Mouse (Mus musculus) heart, adult 8-10 months (tissue): ENCODE results near the gene Spdye4c. TPM values are rescaled to one million over a fixed set of nuclear protein-coding genes. Genes with fewer than 3 reads are reported as not detected.

Experiments
- DNase-seq: peaks from one replicate; pipeline ENCODE4 v3.0.0; 2022; ENCODE audit warnings: low spot score
- total RNA-seq, 4 experiments: library from RNA; stranded (reverse); gene quantifications; 2 replicates each; pipeline ENCODE4 v1.2.4; 2022

Gene Spdye4c
- not detected for total RNA-seq

DNA sequence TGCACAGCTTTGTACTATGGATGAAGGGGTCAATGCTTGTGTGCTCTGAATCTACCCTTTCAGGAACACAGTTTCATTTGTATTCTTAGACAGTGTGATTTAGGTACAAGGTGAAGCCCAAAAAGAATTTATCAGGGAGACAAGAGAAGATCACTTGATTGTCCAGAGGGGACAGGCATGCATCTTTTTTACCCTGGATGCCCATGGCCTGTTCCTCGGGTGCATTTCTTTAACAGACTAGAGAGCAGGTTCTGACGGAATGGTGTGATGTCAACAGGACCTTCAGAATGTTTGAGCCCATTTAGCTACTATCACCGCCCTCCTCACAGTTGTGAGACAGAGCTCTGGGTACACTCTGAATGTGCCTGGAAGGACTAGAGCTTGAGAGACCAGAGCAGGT is at the start of gene Spdye4c:
Gene Spdye4c (plus strand): TSS at position 301 of the 400 bp plus-strand sequence.
- DNase-seq, result no peak

DNA sequence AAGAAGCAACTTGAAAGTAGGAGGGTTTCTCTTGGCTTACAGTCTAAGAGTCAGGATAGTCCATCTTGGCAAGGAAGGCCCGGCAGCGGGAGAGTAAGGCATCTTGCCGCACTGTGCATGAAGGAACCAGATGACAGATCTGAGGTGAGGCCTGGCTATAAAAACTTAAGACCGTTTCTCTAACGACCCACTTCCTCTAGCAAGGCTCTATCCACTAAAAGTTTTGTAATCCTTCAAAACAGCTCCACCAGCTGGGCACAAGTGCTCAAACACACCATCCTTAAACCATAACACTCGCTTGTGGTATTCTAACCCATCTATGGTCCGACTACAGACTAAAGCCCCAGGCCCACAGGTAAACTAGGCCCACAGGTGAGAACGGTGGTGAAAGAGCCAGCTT is 47.5 kb upstream of the Spdye4c start:
- no peak for DNase-seq

DNA sequence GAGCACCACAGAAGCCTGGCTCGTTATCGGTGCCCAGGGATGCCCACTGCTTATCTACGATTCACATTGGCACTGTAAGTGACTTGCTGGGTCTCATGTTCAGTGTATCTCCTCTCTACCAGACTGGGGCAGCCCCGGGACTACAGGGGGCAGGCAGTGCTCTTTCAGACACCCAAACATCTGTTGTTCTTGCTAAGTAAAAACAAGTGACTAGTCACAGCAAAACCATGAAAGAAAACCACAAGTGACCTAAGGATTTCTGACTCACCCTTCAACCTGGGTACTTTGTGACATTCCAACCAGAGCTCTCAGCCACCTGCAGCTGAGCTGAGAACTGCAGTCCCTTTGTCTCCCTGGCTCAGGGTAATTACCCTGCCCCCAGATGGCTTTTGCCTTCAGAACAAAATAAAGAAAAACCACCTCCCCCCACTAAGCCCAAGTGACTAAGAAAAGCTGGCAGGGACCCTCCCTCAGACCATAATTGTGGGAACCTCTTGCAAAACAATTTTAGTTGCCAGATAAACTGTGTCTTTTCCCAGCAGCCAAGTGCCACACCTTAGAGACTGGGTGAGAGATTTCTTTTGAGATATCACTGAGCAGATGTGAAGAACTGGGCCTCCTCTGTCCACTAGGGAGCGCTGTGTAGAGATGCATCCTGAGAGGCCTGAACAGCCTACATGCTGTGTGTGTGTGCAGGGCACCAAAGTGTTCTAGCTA is 46.4 kb upstream of the Spdye4c start:
- DNase-seq, result no peak

DNA sequence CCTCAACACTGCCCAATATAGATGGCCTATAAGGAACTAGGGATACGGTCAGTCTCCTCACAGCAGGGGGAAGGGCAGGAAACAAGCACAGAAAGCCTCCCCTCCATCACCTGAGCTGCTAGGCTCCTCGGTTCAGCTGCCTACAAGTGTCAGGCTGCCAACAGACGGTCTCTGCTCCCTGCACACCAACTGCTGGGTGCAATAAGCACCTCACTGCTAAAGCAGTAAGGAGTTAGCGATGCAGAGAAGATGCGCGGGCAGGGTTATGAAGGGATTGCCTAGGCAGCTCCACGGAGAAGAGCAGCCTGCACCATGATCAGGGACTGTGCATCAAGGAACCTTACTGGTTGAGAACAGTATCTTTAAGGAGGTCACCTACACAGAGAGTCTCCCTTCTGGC is 45.6 kb upstream of the Spdye4c start:
- no peak for DNase-seq

DNA sequence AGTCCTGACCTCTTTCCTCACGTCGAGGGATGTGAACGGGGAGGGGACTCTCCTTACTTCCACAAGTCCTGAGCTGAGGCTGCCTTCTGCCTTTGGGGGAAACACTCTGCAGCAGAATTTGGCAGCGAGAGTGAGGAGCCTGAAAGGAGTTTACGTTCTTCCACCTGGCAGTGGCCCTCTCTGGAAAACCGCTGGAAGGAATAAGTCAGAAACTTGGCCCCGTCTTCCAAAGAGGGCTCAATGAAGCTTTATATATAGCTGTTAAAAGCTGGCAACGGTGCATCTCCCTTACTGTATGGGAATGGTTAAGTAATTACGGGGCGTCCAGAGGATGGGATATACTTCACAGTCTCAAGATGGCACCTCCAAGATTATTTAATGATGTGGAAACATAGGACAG is 43.9 kb upstream of the Spdye4c start:
- no peak for DNase-seq

DNA sequence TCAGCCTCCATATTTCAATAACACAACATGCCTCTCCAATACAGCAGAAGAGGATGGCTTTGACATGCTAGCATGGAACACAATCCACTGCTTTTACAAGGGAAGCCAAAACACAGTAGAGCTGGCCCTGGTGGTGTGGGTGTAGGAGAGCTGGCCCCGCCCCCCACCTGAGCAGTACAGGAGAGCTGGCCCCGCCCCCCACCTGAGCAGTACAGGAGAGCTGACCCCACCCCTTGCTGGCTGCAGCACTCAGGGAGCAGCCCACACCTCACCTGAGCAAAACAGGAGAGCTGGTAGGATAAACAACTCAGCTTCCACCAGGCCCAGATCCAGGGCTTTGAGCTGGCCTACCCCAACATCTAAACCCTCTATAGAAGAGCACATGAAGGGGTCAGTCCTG is 42.7 kb upstream of the Spdye4c start:
- no peak for DNase-seq

DNA sequence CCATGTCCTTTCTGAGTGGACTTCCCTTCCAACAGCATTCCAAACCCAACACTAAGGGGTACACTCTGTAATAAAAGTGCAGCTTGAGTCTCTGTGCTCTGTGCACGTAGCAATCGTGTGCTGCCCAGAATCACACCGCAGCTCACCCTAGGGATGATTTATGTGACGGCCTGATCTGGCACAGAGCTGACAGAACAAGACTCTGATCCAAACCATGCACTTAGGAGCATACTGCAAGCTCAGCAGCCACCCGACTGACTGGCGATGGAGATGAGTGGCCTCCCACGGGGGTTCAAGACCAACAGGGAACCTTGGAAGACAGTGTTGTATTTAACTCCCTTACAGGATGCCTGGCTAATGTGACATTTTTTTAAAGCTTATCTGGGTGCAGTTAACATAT is 41.4 kb upstream of the Spdye4c start:
- DNase-seq, result no peak

DNA sequence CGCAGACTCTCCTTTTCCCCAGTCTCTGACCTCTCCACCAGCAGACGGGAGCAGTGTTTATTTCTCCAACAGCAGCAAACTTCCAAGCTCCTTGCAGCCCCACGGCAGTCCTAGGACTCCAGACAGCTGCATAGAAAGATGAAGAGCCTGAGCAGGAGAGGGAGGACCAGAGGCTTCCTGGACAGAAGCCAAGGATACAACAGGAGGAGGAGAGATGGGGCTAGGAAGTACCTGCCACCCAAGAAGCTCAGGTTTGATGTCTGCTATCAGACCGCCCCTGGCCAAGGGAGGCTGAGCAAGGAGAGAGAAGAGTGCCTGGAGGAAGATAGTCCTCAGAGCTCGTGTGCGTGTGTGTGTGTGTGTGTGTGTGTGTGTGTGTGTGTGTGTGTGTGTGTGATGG is 41.0 kb upstream of the Spdye4c start:
- DNase-seq, result no peak

DNA sequence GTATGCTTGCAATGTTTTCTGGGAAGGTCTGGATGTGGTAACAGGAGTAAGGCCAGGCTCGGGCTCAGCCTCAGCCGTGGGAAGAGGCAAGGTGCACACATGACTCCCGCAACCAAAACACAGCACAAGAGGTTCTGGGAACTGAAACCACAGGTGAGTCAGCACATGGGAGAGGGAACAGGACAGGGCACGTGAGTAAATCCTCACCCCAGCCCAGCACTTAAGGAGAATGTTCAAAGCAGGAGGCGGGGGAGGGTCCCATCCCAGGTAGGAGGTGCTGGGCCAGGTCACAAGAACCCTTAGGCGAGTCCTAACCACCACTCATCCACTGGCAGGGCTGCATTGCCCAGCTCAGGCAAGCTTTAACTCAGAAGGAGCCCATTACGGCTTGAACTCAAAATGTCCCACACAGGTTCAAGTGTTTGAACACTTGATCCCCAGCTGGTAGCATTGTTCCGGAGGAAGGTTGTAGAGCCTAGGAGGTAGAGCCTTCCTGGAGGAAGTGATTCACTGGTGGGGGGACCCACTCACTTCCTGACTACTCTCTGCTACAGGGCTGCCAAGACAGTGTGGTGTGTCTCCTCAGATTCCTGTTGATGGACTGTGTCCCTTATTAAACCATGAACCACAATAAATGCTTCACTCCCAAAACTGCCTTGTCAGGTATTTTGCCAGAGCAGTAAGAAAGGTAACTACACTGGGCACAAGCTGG is 38.8 kb upstream of the Spdye4c start:
- DNase-seq, result no peak

DNA sequence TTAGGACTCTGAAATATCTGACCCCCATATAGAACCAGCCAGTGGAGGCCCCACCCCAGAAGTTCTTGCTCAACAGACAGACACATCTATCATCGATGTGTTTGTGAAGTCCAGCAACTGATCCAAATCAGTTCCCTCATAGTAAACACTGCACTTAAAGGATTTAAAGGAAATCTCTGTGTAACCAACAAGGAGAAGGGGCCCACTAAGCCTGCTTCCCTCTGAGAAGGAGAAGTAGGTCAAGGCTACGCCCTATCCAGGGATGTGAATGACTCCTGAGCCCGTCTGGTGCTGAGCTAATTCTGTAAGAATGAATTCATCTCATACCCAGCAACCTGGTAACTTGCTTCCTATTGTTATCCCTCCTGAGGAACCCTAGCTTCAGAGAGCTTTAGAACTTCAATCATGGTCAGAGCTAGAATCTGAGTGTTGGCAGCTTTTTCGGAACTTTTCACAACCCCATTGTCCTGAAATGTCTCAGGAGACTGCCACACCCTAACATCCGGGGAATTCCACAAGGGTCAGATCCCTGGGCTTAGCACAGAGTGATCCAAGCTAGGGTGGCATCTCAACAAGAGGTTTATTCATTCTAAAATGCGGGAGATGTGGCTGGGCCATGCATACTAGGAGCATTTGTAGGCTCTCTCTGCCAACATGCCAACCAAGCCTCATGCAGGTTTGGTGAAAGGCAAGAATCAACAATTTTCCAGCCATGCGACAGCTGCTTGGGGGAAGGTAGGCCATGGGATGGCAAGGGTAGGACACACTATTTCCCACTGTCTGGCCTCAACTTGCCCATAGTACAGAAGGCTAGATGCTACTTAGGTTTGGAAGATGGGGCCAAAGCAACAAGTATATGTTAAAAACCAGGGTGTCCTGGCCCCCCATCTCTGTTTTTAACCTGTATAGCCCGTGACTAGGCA is 38.0 kb upstream of the Spdye4c start:
- no peak for DNase-seq

DNA sequence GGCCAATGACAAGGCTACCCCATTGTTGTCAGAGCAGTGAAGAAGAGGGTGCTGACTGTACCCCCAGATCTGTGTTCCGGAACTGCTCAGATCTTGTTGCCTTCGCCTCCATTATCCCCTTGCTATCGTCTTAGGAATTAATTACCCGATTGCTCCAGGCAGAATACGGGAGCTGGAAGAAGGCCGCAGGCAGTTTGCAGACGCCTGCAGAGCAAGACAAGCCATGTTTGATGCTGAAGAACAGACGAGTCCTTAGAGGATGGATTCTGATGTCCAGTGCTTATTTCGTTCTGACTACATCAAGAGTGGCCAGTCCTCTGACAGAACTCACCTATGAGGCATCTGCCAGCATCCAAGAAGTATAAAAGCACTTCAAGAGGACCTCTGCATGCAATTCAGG is 35.9 kb upstream of the Spdye4c start:
- no peak for DNase-seq

DNA sequence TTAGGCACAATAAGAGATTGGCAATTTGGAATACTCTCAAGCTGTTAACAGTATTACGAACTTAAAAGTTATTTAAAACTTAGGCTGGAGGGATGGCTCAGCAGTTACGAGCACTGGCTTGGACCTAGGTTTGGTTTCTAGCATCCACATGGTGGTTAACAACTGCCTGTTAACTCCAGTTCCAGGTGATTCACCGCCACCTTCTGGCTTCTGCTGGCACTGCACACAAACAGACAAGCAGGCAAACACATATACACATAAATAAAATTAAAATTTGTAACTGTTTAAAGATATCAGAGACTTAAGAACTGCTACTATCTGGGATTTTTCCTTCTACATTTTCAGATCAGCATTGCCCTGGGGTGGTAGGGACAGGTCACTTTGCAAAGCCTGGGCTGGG is 26.8 kb upstream of the Spdye4c start:
- DNase-seq, result no peak

DNA sequence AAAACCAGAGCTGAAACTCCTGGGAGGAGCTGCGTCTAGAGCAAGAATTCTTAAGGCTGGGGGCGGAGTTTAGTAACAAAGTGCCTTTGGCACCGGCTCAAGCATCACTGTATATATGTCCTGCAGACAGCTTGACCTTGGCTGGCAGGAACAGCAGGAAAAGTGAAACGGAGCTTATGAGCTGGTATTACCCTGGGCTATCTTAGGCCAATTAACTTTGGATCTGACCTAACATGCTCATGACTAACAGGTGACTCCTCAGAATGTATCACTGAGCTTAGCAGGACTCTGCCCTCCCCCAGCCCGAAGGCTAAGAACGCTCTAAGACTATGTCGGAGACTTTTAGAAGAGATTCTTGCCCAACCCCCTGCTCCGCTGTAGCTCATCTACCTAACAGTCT is 25.1 kb upstream of the Spdye4c start:
- DNase-seq, result no peak

DNA sequence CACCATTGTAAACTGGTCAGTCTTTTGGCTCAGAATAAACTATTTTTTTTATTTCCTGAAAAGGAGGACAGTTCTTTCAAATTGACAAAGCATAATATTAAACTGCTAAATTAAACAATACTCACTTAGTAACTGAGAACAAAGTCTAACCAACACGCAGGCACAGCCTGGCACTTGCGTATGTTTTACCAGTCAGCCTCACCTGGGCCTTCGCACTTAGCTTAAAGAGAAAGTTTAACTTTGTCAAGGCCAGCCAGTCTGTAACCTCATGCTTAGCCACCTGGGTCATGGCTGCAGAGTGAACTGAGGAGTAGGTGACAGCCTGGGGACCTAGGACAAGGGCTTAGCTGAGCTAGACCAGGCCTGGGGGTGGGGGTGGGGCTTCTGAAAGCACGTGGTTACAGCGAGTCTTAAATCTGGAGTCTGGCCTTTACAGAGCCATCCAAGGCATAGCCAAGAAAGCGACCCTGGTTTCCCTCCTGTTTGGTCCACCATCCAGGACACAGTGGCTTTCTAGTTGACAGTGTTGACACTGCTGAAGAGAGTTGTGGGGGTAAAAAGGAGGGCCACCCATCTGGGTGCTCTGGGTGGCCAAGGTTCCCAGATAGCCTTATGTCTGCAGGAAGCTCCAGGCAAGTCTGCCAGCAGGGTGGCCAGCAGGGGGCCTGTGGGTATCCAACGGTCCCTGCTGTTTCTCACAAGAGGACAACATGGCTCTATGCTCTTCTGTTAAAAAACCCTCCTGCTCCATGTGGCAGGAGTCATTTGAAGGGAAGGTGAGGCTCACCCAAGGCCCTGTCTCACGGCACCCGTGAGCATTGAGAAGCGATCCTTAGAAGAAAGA is 24.5 kb upstream of the Spdye4c start:
- DNase-seq, result no peak

DNA sequence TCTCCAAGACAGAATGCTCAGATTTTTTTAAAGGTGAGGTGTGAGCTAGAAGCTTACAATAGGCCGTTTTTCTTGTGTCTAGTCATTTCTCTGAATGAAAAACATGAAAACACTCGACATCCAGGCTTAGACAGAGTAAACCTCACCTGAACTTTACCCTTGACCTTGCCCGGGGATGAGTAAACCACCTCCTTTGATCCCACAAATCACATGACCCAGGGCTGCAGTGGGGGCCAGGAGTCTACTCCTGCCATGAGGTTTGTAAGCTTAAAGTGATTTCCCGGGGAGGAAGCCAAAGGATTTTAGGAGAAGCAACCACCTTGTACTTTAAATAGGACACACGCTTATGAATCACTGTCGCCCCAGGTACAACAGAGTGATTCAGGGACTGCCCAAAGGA is 23.0 kb upstream of the Spdye4c start:
- DNase-seq, result no peak

DNA sequence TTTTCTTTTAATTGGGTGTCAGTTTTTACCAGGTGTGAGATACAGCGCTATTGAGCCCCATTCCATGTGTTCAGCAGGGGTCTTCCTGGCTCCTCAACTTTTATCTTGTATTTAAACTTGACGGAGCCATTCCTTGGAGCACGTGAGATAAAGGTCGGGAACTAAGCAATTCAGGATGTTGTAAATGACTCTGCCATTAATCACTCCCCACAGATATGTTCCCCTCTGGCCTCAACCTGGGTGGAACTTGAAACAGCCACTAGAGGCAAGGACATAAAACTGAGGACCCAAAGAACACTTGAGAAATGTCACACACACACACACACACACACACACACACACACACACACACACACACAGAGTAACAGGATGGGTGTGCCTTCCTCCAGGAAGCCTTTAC is 22.5 kb upstream of the Spdye4c start:
- no peak for DNase-seq

DNA sequence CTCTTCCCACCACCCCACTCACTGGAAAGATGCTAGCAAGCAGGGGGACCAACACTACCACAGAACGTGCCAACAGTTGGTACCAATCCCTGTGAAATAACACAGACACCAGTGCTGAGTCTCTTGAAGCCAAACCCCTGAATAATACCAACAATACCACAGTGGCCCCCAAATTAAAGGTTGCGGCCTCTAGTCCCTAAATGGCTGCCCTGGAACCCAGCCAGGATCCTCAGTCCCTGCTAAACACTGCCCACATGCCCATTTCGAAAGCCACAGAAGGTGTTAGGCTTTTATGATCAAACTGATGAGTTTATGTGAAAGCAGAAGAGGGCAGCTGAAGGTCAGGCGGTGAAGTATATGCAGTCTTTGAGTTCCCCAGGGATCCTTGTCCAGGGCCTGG is 20.0 kb upstream of the Spdye4c start:
- no peak for DNase-seq

DNA sequence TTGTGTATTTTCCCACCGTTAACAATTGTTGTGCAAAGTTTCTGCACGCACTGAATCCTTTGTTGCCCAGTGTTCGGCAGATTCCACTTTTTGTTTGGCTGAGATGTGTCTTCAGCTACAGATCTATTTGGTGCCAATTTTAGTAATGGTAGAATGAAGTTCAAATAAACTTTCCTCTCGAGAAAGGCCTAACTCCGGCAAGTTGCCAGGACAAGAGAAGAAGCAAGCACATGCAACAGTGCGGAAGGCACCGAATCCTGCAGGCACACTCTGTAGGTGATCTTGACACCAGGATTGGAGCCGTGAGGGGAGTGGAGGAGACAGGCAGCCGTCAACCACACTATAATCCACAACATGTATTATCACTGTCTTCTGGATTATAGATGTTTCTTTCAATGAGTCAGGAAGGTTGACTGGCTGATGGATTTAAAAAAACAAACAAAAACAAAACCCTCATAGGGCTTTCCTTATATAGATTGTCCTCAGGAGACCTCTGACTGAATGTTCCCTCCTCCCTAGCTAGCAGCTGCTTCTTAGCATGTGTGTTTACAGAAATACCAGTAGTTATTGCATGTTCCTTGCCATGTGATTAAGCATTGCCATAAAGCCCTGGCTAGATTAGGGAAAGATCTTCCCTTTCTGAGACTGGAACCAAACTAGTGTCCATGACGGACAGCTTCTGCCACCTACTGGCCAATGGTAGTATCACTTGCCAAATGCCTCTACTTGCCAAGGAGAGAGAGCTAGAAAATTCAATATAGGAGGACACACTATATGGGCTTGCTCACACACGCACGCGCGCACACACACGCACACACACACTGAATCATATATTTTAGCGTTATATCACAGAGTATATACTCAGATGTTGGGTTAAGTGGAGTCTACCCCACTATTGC is 18.0 kb upstream of the Spdye4c start:
- peak; percentile 87 for DNase-seq

DNA sequence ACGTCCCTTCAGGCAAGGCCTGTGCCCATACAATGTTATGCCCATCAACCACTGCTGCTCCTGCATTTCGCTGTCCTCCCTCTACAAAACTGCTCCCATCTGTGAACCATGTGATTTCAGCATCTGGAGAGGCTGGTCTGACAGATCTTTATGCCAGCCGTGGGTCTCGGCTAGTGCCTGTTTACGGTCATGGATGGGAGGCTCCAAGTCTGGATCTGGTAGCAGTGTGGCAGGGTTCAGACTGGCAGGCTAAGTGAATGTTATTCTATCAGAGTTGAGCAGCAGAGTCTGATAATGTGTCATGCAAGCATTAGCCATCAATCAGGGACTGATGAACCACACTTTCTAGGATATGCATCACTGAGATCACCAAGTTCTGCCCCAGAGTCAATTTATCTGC is 8.1 kb upstream of the Spdye4c start:
- DNase-seq, result no peak

DNA sequence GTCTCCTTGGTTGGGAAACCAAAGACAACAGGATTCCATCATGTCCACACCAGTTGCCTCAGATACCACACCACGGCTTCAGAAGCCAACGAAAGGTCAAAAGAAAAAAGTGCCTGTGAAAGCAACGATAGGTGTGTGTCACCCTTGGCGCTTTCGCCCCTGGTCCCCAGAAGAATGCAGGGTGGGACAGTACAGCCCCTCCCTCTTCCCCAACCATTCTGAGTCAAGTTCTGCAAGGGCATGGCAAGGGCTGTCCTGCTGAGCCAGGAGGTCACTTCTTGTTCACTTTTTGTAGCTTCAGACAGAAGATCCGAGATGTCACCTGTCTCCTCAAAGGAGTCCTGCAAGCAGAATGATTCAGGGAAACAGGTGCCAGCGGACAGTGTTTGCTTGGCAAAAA is 1.3 kb downstream of the Spdye4c start:
- no peak for DNase-seq

DNA sequence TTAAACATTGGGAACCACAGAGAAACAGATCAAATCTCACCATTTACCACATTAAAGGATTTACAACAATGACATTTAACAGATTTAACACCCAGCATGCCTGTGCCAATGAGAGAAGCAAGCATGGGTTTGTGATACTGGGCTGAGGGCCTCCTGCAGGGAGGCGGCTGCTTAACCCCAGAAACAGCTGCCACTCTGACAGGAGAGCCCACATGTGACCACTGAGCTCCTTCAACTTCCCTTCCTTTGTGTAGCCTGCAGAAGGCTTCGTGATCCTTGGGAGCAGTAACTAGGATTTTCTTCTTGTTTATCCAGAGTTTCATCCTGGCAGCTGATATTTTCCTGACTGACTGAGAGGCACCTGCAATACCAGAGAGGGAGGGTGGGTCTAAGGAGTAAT is 10.5 kb downstream of the Spdye4c start:
- no peak for DNase-seq
